Mouse (Mus musculus) liver, adult 2 months (tissue): ENCODE results near the gene Dnajc21. TPM values are rescaled to one million over a fixed set of nuclear protein-coding genes. Genes with fewer than 3 reads are reported as not detected.

Experiments used
- DNase-seq: peaks from one replicate; pipeline ENCODE4 v3.0.0-alpha.2; 2011; ENCODE audit warnings: low read depth, low spot score; ENCODE audit errors: extremely low read depth
- H3K27ac ChIP-seq: fragments of 200-500 bp; replicated peaks from 2 replicates; pipeline ENCODE4 v1.5.1; 2012; ENCODE audit warnings: low read depth, mild to moderate bottlenecking, control low read depth, inconsistent platforms, low read length; ENCODE audit not compliant: insufficient read depth
- H3K27me3 ChIP-seq: fragments of 200-500 bp; 2 replicates; pipeline ENCODE4 v1.6.1; 2012; ENCODE audit warnings: mild to moderate bottlenecking, moderate library complexity, low read length, inconsistent platforms; ENCODE audit not compliant: control insufficient read depth, insufficient read depth
- H3K36me3 ChIP-seq: fragments of 200-500 bp; 2 replicates; pipeline ENCODE4 v1.6.1; 2012; ENCODE audit warnings: low read length, inconsistent platforms; ENCODE audit not compliant: control insufficient read depth, insufficient read depth
- H3K4me1 ChIP-seq: fragments of 200-500 bp; 2 replicates; pipeline ENCODE4 v1.6.1; 2011; ENCODE audit warnings: low read length; ENCODE audit not compliant: control insufficient read depth, insufficient read depth
- H3K4me3 ChIP-seq: fragments of 200-500 bp; 2 replicates; pipeline ENCODE4 v1.5.1; 2011; ENCODE audit warnings: low read depth, mild to moderate bottlenecking, control low read depth, low read length, moderate library complexity; ENCODE audit not compliant: insufficient read depth
- H3K79me2 ChIP-seq: fragments of 200-500 bp; 2 replicates; pipeline ENCODE4 v1.6.1; 2012; ENCODE audit warnings: inconsistent platforms, mild to moderate bottlenecking, low read length, moderate library complexity; ENCODE audit not compliant: control insufficient read depth, insufficient read depth
- H3K9ac ChIP-seq: fragments of 200-500 bp; 2 replicates; pipeline ENCODE4 v1.6.1; 2012; ENCODE audit warnings: low read depth, mild to moderate bottlenecking, control low read depth, inconsistent platforms, low read length
- CTCF ChIP-seq: fragments of 200-500 bp; IDR thresholded peaks from 2 replicates; pipeline ENCODE4 v1.5.1; 2011; ENCODE audit warnings: low read depth, low read length, control low read depth
- POLR2A ChIP-seq: fragments of 200-500 bp; IDR thresholded peaks from 2 replicates; pipeline ENCODE4 v1.6.1; 2011; ENCODE audit warnings: low read length, control low read depth; ENCODE audit not compliant: insufficient read depth; ENCODE audit errors: extremely low read depth
- WGBS: fragments of 180-500 bp; shearing (Covaris S2); methylation state at CpG from one replicate; pipeline ENCODE4 v1.1.7; 2018; 5-methylcytosine and 5-hydroxymethylcytosine counted together
- polyA plus RNA-seq: library from polyadenylated mRNA; depleted of rRNA; stranded (reverse); fragments of >200 nt; gene quantifications from 2 replicates; pipeline ENCODE4 v1.2.3, GENCODE M21; 2012; rRNA removed
- total RNA-seq: library from RNA; depleted of rRNA; stranded (reverse); fragments of >200 nt; gene quantifications from 2 replicates; pipeline ENCODE4 v1.2.3, GENCODE M21; 2014; rRNA removed

Gene Dnajc21
- total and polyA plus RNA-seq, 2 experiments: 0.76 to 7.6 TPM

DNA sequence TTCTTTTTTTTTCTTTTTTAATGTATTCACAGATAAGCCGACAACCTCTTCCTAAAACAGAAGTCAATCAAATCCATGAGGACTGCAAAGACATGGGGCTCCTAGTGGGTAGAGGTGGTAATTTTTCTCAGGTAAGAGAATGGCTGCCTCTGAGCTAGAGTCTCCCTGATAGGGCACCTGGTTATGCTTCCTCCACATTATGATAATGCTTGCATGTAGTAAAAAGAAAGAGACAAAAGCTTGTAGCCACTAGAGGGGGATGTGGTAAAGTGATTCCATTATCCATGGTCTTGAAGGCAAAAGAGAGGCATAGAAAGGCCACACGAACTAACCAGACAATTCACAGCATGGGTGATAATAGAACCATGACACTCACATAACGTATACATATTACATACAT is 69.9 kb downstream of the Dnajc21 start:
- Histone ChIP-seq H3K27ac (peak overlapping the region; percentile 23), H3K4me3 (no peak overlapping the region), H3K36me3 (peaks cover 13% of the 10 kb centered on the region), H3K4me1 (no peaks in the 10 kb centered on the region), H3K9ac (no peak overlapping the region), H3K79me2 (peaks cover 2% of the 10 kb centered on the region; the same call in 1 of the 2 replicates), H3K27me3 (no peaks in the 10 kb centered on the region)
- WGBS: 50% methylated on average over 3 of the region's 3 CpGs
- TF ChIP-seq POLR2A (no peak), CTCF (peak; percentile 41; the same call in 1 of the 2 replicates)
- DNase-seq: peak; percentile 67

- peaks cover 13% of the 10 kb centered on the region for H3K36me3 ChIP-seq
- H3K27ac ChIP-seq: peak overlapping the region; percentile 56
- TF ChIP-seq CTCF (no peak), POLR2A (no peak)
- no peak overlapping the region for H3K4me3 ChIP-seq
- no peaks in the 10 kb centered on the region for H3K27me3 ChIP-seq
- DNase-seq: peak; percentile 100
- H3K4me1 ChIP-seq: no peaks in the 10 kb centered on the region
- H3K9ac ChIP-seq: no peak overlapping the region
- 11% methylated on average over 2 of the region's 2 CpGs for WGBS
- peaks cover 2% of the 10 kb centered on the region; the same call in 1 of the 2 replicates for H3K79me2 ChIP-seq
Observed at GRCm38 (mm10) chr15:10399795-10400194, 70.5 kb downstream of the Dnajc21 start.

Other genes starting within 250 kb of the Dnajc21 start
- gene Gm21973, start 145.1 kb downstream of the Dnajc21 start, total RNA-seq: 1.4 and 1.9 TPM in 2 replicates
- 0.59 TPM in 1 of 2 replicates, not detected in the other for gene Gm21973, start 145.1 kb downstream of the Dnajc21 start, polyA plus RNA-seq
- 123 and 136 TPM in 2 replicates for gene Agxt2, start 112.0 kb downstream of the Dnajc21 start, total RNA-seq
- 58.0 and 66.4 TPM in 2 replicates for gene Agxt2, start 112.0 kb downstream of the Dnajc21 start, polyA plus RNA-seq
- 6.8 and 8.0 TPM in 2 replicates for gene Brix1, start 15.4 kb upstream of the Dnajc21 start, total RNA-seq
- 1.4 and 1.6 TPM in 2 replicates for gene Brix1, start 15.4 kb upstream of the Dnajc21 start, polyA plus RNA-seq
- gene Rad1, start 15.5 kb upstream of the Dnajc21 start, total RNA-seq: 4.3 and 6.6 TPM in 2 replicates
- gene Rad1, start 15.5 kb upstream of the Dnajc21 start, polyA plus RNA-seq: 3.7 and 4.6 TPM in 2 replicates
- not detected in 2 replicates for gene Ttc23l, start 88.2 kb upstream of the Dnajc21 start, total RNA-seq
- not detected in 2 replicates for gene Ttc23l, start 88.2 kb upstream of the Dnajc21 start, polyA plus RNA-seq
- gene Rai14, start 244.1 kb upstream of the Dnajc21 start, total RNA-seq: 12.4 and 17.1 TPM in 2 replicates
- 3.4 and 3.5 TPM in 2 replicates for gene Rai14, start 244.1 kb upstream of the Dnajc21 start, polyA plus RNA-seq